Mouse (Mus musculus): ENCODE measurements at regions not wholly inside any gene's neighbourhood (a gene's known extent, or its start where the extent isn't known, plus 50 kb on each side); places are given as distances from the start of the nearest gene placed in this dataset.

- Histone ChIP-seq H3K4me1 (ENCODE audit: control insufficient read depth in 1 of 2, insufficient read depth in 2 of 2) (peaks cover 0 to 16% of the 10 kb centered on the region in 2 experiments; a peak in 3 of 4 replicates), H3K36me3 (replicated peaks in 1 of 2; ENCODE audit: control insufficient read depth in 1 of 2, insufficient read depth in 1 of 2, low read length in 1 of 2) (no peaks in the 10 kb centered on the region), H3K27ac (ENCODE audit: insufficient read depth, low read depth) (no peak overlapping the region), H3K4me2 (ENCODE audit: insufficient read depth, low read depth, poor library complexity, severe bottlenecking) (peak overlapping the region; percentile 42; the same call in 1 of the 2 replicates), H3K4me3 (replicated peaks in 1 of 3; ENCODE audit: low read depth in 2 of 3, low read length in 2 of 3, poor library complexity in 1 of 3) (no peak overlapping the region), H3K27me3 (replicated peaks) (no peaks in the 10 kb centered on the region), H3K9me3 (replicated peaks; ENCODE audit: low read length) (no peaks in the 10 kb centered on the region), H3K79me2 (replicated peaks; ENCODE audit: control insufficient read depth, extremely low read depth, insufficient read depth, poor library complexity, severe bottlenecking) (no peaks in the 10 kb centered on the region), H3K9ac (ENCODE audit: insufficient read depth, low read depth) (no peak overlapping the region)
- TF ChIP-seq GABPA (IDR thresholded peaks at IDR 0.05; ENCODE audit: insufficient replicate concordance, low read depth, low read length) (no peak), CHD2 (IDR thresholded peaks at IDR 0.05; ENCODE audit: low read length) (no peak), MEF2A (IDR thresholded peaks at IDR 0.05; ENCODE audit: borderline replicate concordance, low read depth, low read length) (peak; percentile 15; the same call in 1 of the 2 replicates), CHD1 (IDR thresholded peaks at IDR 0.05; ENCODE audit: low read depth, low read length) (no peak), SMC3 (IDR thresholded peaks at IDR 0.05; ENCODE audit: low read depth, low read length) (peak; percentile 67), TCF12 (IDR thresholded peaks at IDR 0.05; ENCODE audit: low read depth, low read length) (0 out of 2 replicates have a peak, but pooled peaks have one; percentile 31), RCOR1 (conservative IDR thresholded peaks at IDR 0.05; ENCODE audit: low read depth, low read length) (no peak), MXI1 (IDR thresholded peaks at IDR 0.05; ENCODE audit: low read depth, low read length) (no peak), IRF4 (IDR thresholded peaks at IDR 0.05; ENCODE audit: low read depth, low read length) (peak; percentile 40; the same call in 1 of the 2 replicates), TBP (conservative IDR thresholded peaks at IDR 0.05; ENCODE audit: low read depth, low read length) (no peak), MAZ (IDR thresholded peaks at IDR 0.05; ENCODE audit: low read depth, low read length) (no peak), ZMIZ1 (IDR thresholded peaks at IDR 0.05; ENCODE audit: low read depth, low read length) (no peak), CTCF (conservative IDR thresholded peaks at IDR 0.05 in 1 of 2, IDR thresholded peaks at IDR 0.05 in 1 of 2; ENCODE audit: low read depth in 2 of 2, low read length in 2 of 2) (peak; percentile 72 to 89), USF2 (conservative IDR thresholded peaks at IDR 0.05; ENCODE audit: low read depth, low read length) (no peak), ZNF384 (IDR thresholded peaks at IDR 0.05; ENCODE audit: low read depth, low read length) (peak; percentile 85), SIN3A (IDR thresholded peaks at IDR 0.05; ENCODE audit: low read length) (no peak), PAX5 (IDR thresholded peaks at IDR 0.05; ENCODE audit: low read length) (no peak), ZC3H11A (IDR thresholded peaks at IDR 0.05; ENCODE audit: low read depth, low read length) (peak; percentile 18; the same call in 1 of the 2 replicates), RAD21 (IDR thresholded peaks at IDR 0.05; ENCODE audit: low read depth, low read length) (peak; percentile 77)
- peak; percentile 71 for DNase-seq (ENCODE audit: extremely low read depth)
- dilution Hi-C loops (cut with MboI; ENCODE audit: extremely low pct_ligation_motif_present, extremely low pct_unique_long_range_greater_than_20kb, low sequenced_read_pairs) (no loop called here), in situ Hi-C loops (cut with MboI; ENCODE audit: low pct_ligation_motif_present, low pct_unique_long_range_greater_than_20kb, low sequenced_read_pairs) (loop anchor here (25.0 kb wide), 5 partner anchors 113 to 838 kb away; no protein-coding TSS in a partner anchor)
Measured at GRCm38 (mm10) chr16:87249903-87250302, 104.1 kb upstream of the N6amt1 start.

GRCm38 (mm10) chr16:87248501-87249030, 105.4 kb upstream of the N6amt1 start:
- H3K79me2 ChIP-seq (replicated peaks; ENCODE audit: control insufficient read depth, extremely low read depth, insufficient read depth, poor library complexity, severe bottlenecking), result no peaks in the 10 kb centered on the region
- H3K36me3 ChIP-seq (replicated peaks in 1 of 2; ENCODE audit: control insufficient read depth in 1 of 2, insufficient read depth in 1 of 2, low read length in 1 of 2), result no peaks in the 10 kb centered on the region
- no peak for TF ChIP-seq MAZ (IDR thresholded peaks at IDR 0.05; ENCODE audit: low read depth, low read length)
- no peak for TF ChIP-seq JUN (IDR thresholded peaks at IDR 0.05; ENCODE audit: insufficient read depth, low read depth, low read length)
- no peak for TF ChIP-seq TCF12 (IDR thresholded peaks at IDR 0.05; ENCODE audit: low read depth, low read length)
- TF ChIP-seq SMC3 (IDR thresholded peaks at IDR 0.05; ENCODE audit: low read depth, low read length), result peak; percentile 81
- 0 out of 2 replicates have a peak, but pooled peaks have one; percentile 38 for TF ChIP-seq JUND (conservative IDR thresholded peaks at IDR 0.05; ENCODE audit: low read depth, low read length)
- TF ChIP-seq ZC3H11A (IDR thresholded peaks at IDR 0.05; ENCODE audit: low read depth, low read length), result peak; percentile 68
- TF ChIP-seq ZNF384 (IDR thresholded peaks at IDR 0.05; ENCODE audit: low read depth, low read length), result peak; percentile 92
- no peak for TF ChIP-seq E2F4 (IDR thresholded peaks at IDR 0.05; ENCODE audit: insufficient replicate concordance, low read depth, low read length)
- peak; percentile 32 to 84; a peak in 2 of 4 replicates for TF ChIP-seq CTCF (conservative IDR thresholded peaks at IDR 0.05 in 1 of 2, IDR thresholded peaks at IDR 0.05 in 1 of 2; ENCODE audit: low read depth in 2 of 2, low read length in 2 of 2)
- TF ChIP-seq RAD21 (IDR thresholded peaks at IDR 0.05; ENCODE audit: low read depth, low read length), result peak; percentile 88
- in situ Hi-C loops (cut with MboI; ENCODE audit: low pct_ligation_motif_present, low pct_unique_long_range_greater_than_20kb, low sequenced_read_pairs), result loop anchor here (25.0 kb wide), 5 partner anchors 111 to 836 kb away; no protein-coding TSS in a partner anchor
- dilution Hi-C loops (cut with MboI; ENCODE audit: extremely low pct_ligation_motif_present, extremely low pct_unique_long_range_greater_than_20kb, low sequenced_read_pairs), result no loop called here
- no peak overlapping the region for H3K9ac ChIP-seq (ENCODE audit: insufficient read depth, low read depth)
- H3K4me1 ChIP-seq (ENCODE audit: control insufficient read depth in 1 of 2, insufficient read depth in 2 of 2), result peaks cover 0 to 11% of the 10 kb centered on the region in 2 experiments; a peak in 1 of 4 replicates
- H3K4me3 ChIP-seq (replicated peaks in 1 of 3; ENCODE audit: low read depth in 2 of 3, low read length in 2 of 3, poor library complexity in 1 of 3), result no peak overlapping the region
- no peak overlapping the region for H3K27ac ChIP-seq (ENCODE audit: insufficient read depth, low read depth)
- no peaks in the 10 kb centered on the region for H3K27me3 ChIP-seq (replicated peaks)
- no peak overlapping the region for H3K4me2 ChIP-seq (ENCODE audit: insufficient read depth, low read depth, poor library complexity, severe bottlenecking)
- DNase-seq (ENCODE audit: extremely low read depth), result peak; percentile 78
- no peaks in the 10 kb centered on the region for H3K9me3 ChIP-seq (replicated peaks; ENCODE audit: low read length)

Measured in CH12.LX (cell line).